Mouse (Mus musculus) midbrain, embryonic 11.5 days (tissue): Measurements from ENCODE around the gene Nkapd1. TPM values are rescaled to one million over a fixed set of nuclear protein-coding genes. Genes with fewer than 3 reads are reported as not detected.

Experiments
- ATAC-seq: fragments of 200-750 bp; cut with Nextera tagmentation; 2 replicates; pipeline ENCODE4 v1.8.0; 2017; ENCODE audit warnings: moderate TSS enrichment, moderate library complexity; ENCODE audit not compliant: low FRiP score
- DNase-seq: peaks from one replicate; pipeline ENCODE4 v3.0.0; 2015; ENCODE audit warnings: low spot score; ENCODE audit errors: missing footprints
- H3K27ac ChIP-seq: fragments of 300-500 bp; sonication (generic); 2 replicates; pipeline ENCODE4 v1.5.1; 2014; ENCODE audit warnings: low read depth, low read length
- H3K27me3 ChIP-seq: fragments of 300-500 bp; sonication (generic); 2 replicates; pipeline ENCODE4 v1.6.1; 2014; ENCODE audit warnings: mild to moderate bottlenecking, low read length, moderate library complexity, mixed read lengths; ENCODE audit not compliant: control insufficient read depth, insufficient read depth
- H3K36me3 ChIP-seq: fragments of 300-500 bp; sonication (generic); 2 replicates; pipeline ENCODE4 v1.6.1; 2014; ENCODE audit warnings: mild to moderate bottlenecking, low read length, moderate library complexity, mixed read lengths; ENCODE audit not compliant: control insufficient read depth, insufficient read depth
- H3K4me1 ChIP-seq: fragments of 300-500 bp; sonication (generic); 2 replicates; pipeline ENCODE4 v1.6.1; 2014; ENCODE audit warnings: low read length; ENCODE audit not compliant: control insufficient read depth, insufficient read depth
- H3K4me2 ChIP-seq: fragments of 300-500 bp; sonication (generic); 2 replicates; pipeline ENCODE4 v1.6.1; 2014; ENCODE audit warnings: mild to moderate bottlenecking, moderate library complexity
- H3K4me3 ChIP-seq: fragments of 300-500 bp; sonication (generic); 2 replicates; pipeline ENCODE4 v1.5.1; 2014; ENCODE audit warnings: low read depth, low read length
- H3K9ac ChIP-seq: fragments of 300-500 bp; sonication (generic); 2 replicates; pipeline ENCODE4 v1.6.1; 2014; ENCODE audit warnings: low read length
- H3K9me3 ChIP-seq: fragments of 300-500 bp; sonication (generic); 2 replicates; pipeline ENCODE4 v1.6.1; 2016; ENCODE audit warnings: low read length; ENCODE audit not compliant: control insufficient read depth
- WGBS: fragments of 180-500 bp; shearing (Covaris S2); extraction: QIAGEN DNeasy Blood & Tissue Kit; methylation state at CpG from one replicate; pipeline ENCODE4 v1.1.7; 2014; 5-methylcytosine and 5-hydroxymethylcytosine counted together
- polyA plus RNA-seq: library from polyadenylated mRNA; unstranded; fragments of >200 nt; fragmentation: Nextera tagmentation; extraction: Ambion mirVana; gene quantifications from 2 replicates; pipeline ENCODE4 v1.2.1, GENCODE M21; 2014

The Nkapd1 gene
- polyA plus RNA-seq, 1 experiment from 2014 or later = 26.2 TPM

- Histone ChIP-seq H3K4me2 (peak overlapping the region; percentile 96), H3K9me3 (no peaks in the 10 kb centered on the region), H3K36me3 (peaks cover 3% of the 10 kb centered on the region; the same call in 1 of the 2 replicates), H3K27ac (peak overlapping the region; percentile 85), H3K27me3 (no peaks in the 10 kb centered on the region), H3K4me3 (peak overlapping the region; percentile 84), H3K9ac (peak overlapping the region; percentile 92), H3K4me1 (peaks cover 18% of the 10 kb centered on the region)
- under 1% methylated on average over 24 of the region's 24 CpGs for WGBS
- ATAC-seq (peak; percentile 91), DNase-seq (no peak)
These were observed 13.3 kb downstream of the Nkapd1 start for GRCm38 (mm10) chr9:50603998-50604324.

GRCm38 (mm10) chr9:50603189-50603997 is 13.9 kb downstream of the Nkapd1 start, which contains the start of the genes Sdhd and Timm8b:
Sdhd (minus strand) TSS chr9:50603812.
Timm8b (plus strand) TSS chr9:50603910.
- H3K27me3 ChIP-seq = no peaks in the 10 kb centered on the region
- DNase-seq (peak; percentile 99), ATAC-seq (peak; percentile 99)
- H3K36me3 ChIP-seq = peaks cover 5% of the 10 kb centered on the region
- no peaks in the 10 kb centered on the region for H3K9me3 ChIP-seq
- peaks cover 18% of the 10 kb centered on the region for H3K4me1 ChIP-seq
- peak within 1 kb of the TSS; percentile 85 for H3K27ac ChIP-seq
- H3K9ac ChIP-seq = peak within 1 kb of the TSS; percentile 92
- 1% methylated on average over 48 of the region's 48 CpGs for WGBS
- H3K4me2 ChIP-seq = peak within 1 kb of the TSS; percentile 96
- peak within 1 kb of the TSS; percentile 84 for H3K4me3 ChIP-seq

DNA sequence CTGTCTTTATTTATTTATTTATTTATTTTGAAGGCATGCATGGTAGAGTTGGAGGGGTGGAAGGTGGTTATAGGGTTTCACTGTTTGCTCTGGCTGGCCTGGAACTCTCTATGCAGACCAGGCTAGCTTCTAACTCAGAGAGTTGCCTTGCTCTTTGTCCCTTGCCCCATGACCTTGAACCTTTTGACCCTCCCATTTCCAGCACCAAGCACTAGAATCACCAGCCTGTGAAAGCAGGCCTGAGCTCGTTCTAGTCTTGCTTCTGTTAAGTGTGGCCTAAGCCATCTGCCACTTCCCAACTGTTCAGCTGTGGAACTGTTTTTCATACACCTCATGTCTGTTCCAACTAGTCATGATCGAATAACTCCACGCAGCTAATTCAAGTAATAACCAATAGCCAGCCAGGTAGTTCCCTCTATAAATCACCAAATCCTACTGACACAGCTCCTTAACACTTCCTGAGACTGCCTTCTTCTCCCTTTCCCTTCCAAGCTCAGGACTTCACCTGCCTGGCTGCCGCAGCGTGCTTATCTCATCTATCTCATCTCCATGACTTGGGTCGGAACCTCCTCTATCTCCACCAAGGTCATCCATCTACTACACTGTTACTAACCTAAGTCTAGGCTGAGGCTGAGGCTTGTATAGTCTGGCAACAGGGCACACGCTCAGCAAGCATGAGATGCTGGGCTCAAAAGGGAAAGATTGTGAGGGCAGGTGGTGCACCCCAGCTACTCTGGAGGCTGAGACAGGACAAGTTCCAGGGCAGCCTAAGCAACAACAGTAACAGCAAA is 15.0 kb downstream of the Nkapd1 start:
- Histone ChIP-seq H3K4me3 (peak overlapping the region; percentile 84), H3K36me3 (peaks cover 11% of the 10 kb centered on the region), H3K27ac (no peak overlapping the region), H3K4me1 (peaks cover 18% of the 10 kb centered on the region), H3K27me3 (no peaks in the 10 kb centered on the region), H3K9ac (peak overlapping the region; percentile 92), H3K9me3 (no peaks in the 10 kb centered on the region), H3K4me2 (peak overlapping the region; percentile 96)
- 90% methylated on average over 7 of the region's 7 CpGs for WGBS
- DNase-seq = no peak
- ATAC-seq = no peak

DNA sequence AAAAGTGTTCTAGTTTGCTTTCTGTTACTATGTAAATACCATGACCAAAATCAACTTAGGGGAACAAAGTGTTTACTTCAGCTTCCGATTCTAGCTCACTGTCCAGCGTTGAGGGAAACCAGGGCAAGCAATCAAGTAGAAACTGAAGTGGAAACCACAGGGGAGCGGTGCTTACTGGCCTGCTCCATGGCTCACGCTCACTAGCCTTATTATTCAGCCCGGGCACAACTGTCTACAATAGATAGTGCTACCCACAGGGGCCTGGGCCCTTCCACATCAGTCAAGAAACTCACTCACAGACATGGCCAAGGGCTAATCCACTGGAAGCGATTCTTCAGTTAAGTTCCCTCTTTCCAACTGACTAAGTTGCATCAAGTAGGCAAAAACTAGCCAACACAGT is 15.7 kb downstream of the Nkapd1 start:
- 86% methylated on average over 6 of the region's 6 CpGs for WGBS

DNA sequence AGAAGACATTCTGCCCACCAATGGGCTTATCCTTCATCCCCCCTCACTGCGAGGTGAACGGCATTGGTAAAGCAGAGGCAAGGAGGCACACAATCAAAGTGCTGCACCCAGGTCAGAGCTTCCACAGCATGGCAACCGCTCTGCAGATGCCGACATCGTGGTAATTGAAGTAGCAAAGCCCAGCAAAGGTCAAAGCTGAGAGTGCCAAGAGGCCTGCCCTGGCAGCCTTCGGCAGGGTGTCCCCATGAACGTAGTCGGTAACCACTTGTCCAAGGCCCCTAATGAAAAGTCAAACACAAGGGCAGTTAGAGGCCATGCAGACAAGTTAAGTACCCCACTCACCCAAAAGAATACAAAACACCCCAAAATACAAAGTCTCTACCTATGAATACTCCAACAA is 20.3 kb downstream of the Nkapd1 start:
- H3K27ac ChIP-seq = no peak overlapping the region
- H3K9ac ChIP-seq = no peak overlapping the region
- H3K9me3 ChIP-seq = no peaks in the 10 kb centered on the region
- peaks cover under 1% of the 10 kb centered on the region for H3K4me1 ChIP-seq
- peaks cover 19% of the 10 kb centered on the region for H3K36me3 ChIP-seq
- no peak for ATAC-seq
- no peak overlapping the region for H3K4me2 ChIP-seq
- DNase-seq = no peak
- WGBS = 93% methylated on average over 8 of the region's 8 CpGs
- no peaks in the 10 kb centered on the region for H3K27me3 ChIP-seq
- no peak overlapping the region for H3K4me3 ChIP-seq

More for the DNA sequence above, 15.7 kb downstream of the Nkapd1 start:
- Histone ChIP-seq H3K9ac (no peak overlapping the region), H3K27me3 (no peaks in the 10 kb centered on the region), H3K36me3 (peaks cover 16% of the 10 kb centered on the region), H3K4me1 (peaks cover 18% of the 10 kb centered on the region), H3K27ac (no peak overlapping the region), H3K4me2 (no peak overlapping the region), H3K9me3 (no peaks in the 10 kb centered on the region), H3K4me3 (no peak overlapping the region)
- DNase-seq (no peak), ATAC-seq (no peak)

GRCm38 (mm10) chr9:50594794-50595417 is 22.4 kb downstream of the Nkapd1 start:
- Histone ChIP-seq H3K9me3 (no peaks in the 10 kb centered on the region), H3K4me2 (no peak overlapping the region), H3K36me3 (peaks cover 19% of the 10 kb centered on the region)

GRCm38 (mm10) chr9:50593544-50593943 is 23.7 kb downstream of the Nkapd1 start:
- Histone ChIP-seq H3K4me1 (no peaks in the 10 kb centered on the region), H3K27me3 (no peaks in the 10 kb centered on the region), H3K4me2 (no peak overlapping the region), H3K9ac (no peak overlapping the region), H3K4me3 (no peak overlapping the region), H3K36me3 (peaks cover 17% of the 10 kb centered on the region), H3K9me3 (no peaks in the 10 kb centered on the region), H3K27ac (no peak overlapping the region)
- ATAC-seq = no peak
- 73% methylated on average over 3 of the region's 3 CpGs for WGBS
- DNase-seq = peak; percentile 90

More at GRCm38 (mm10) chr9:50594794-50595417, 22.4 kb downstream of the Nkapd1 start:
- H3K9ac ChIP-seq = no peak overlapping the region
- H3K27me3 ChIP-seq = no peaks in the 10 kb centered on the region
- H3K4me1 ChIP-seq = no peaks in the 10 kb centered on the region
- no peak overlapping the region for H3K4me3 ChIP-seq
- no peak overlapping the region for H3K27ac ChIP-seq
- DNase-seq = no peak
- WGBS = 84% methylated on average over 12 of the region's 12 CpGs
- no peak for ATAC-seq

- no peak overlapping the region for H3K4me3 ChIP-seq
- no peak for DNase-seq
- H3K9me3 ChIP-seq = no peaks in the 10 kb centered on the region
- H3K27ac ChIP-seq = no peak overlapping the region
- no peaks in the 10 kb centered on the region for H3K4me1 ChIP-seq
- H3K9ac ChIP-seq = no peak overlapping the region
- H3K27me3 ChIP-seq = no peaks in the 10 kb centered on the region
- peaks cover 11% of the 10 kb centered on the region; the same call in 1 of the 2 replicates for H3K36me3 ChIP-seq
- WGBS = 89% methylated on average over 9 of the region's 9 CpGs
- no peak for ATAC-seq
- no peak overlapping the region for H3K4me2 ChIP-seq
These were observed 24.3 kb downstream of the Nkapd1 start for GRCm38 (mm10) chr9:50592955-50593354.
